Mouse (Mus musculus): Measurements from ENCODE around the gene Rngtt. TPM values are rescaled to one million over a fixed set of nuclear protein-coding genes. Genes with fewer than 3 reads are reported as not detected.
"Not testable (repeated sequence)": the region's sequence is repeated elsewhere in the genome, so short reads cannot be mapped to it uniquely, and the experiment has no call there.

Rngtt gene
- polyA plus RNA-seq, 1 experiment from 2014 or later, result 29.4 TPM

DNA sequence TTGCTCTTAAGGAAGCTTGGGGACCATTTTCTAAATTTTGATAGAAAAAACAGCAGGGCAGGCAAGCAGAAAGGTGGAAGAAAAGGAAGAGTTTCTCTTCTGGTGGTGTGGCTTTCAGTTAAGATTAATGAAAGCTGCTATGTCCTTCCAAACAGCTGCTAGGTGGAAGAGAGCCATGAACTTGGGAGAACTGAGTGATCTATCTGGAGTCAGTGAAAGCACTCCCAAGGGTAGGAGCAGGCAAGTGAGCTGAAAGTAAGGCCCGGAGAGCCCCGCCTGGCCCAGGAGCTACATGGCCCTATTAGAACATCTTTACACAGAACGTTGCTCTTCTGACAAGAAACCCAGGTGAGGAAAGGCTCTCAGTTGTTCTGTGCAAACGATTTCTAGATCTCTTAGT lies 103.7 kb downstream of the Rngtt start:
- no peak for ATAC-seq (ENCODE audit: low FRiP score)
- H3K9ac ChIP-seq, result no peak overlapping the region
- H3K4me2 ChIP-seq, result no peak overlapping the region
- H3K4me1 ChIP-seq (replicated peaks), result peaks cover 4% of the 10 kb centered on the region; the same call in 1 of the 2 replicates
- no peaks in the 10 kb centered on the region for H3K36me3 ChIP-seq
- whole genome bisulfite sequencing, result 76% methylated on average over 4 of the region's 4 CpGs
- H3K9me3 ChIP-seq, result no peaks in the 10 kb centered on the region
- no peak overlapping the region for H3K27ac ChIP-seq
- no peaks in the 10 kb centered on the region for H3K27me3 ChIP-seq
- H3K4me3 ChIP-seq, result no peak overlapping the region

DNA sequence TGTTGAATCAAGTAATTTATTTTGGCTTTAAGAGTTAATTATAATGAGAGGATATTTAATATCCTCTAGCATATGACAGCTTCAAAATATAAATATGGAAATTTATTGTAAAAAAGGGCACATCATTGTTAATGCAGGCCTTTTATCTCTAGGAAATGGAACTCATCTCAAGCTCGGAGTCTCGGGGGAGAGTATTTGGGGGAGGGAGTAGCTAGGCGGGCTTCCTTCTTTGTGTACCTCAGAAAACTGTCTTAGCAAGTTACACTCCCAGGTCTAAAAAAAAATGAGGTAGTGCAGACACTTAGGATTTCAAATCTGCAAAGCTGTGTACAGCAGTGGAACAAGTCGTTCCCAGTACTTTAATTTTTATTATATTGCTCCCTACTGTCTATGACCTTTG lies 104.7 kb downstream of the Rngtt start:
- WGBS, result 58% methylated on average over 4 of the region's 4 CpGs
- no peak for ATAC-seq (ENCODE audit: low FRiP score)
- Histone ChIP-seq H3K27ac (no peak overlapping the region), H3K4me3 (no peak overlapping the region), H3K9me3 (no peaks in the 10 kb centered on the region), H3K27me3 (no peaks in the 10 kb centered on the region), H3K4me1 (replicated peaks) (peaks cover 4% of the 10 kb centered on the region; the same call in 1 of the 2 replicates), H3K9ac (no peak overlapping the region), H3K36me3 (no peaks in the 10 kb centered on the region), H3K4me2 (no peak overlapping the region)

DNA sequence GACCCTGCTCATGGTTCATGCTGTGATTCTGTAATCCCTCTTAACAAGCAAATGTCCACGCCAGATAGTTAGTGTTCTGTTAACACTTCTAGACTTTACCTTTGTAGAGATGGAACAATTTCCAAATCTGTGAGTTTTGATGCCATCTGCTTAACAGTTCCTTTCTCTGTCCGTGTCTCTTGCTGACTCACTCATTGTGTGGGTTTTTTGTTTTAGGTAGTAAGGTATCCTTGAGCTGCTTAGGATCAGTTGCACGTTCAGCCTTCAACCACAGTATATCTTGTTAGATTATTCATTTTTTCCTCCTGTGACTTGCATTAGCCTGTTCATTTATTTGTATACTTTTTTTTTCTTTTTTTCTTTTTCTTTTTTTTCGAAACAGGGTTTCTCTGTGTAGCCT lies 107.3 kb downstream of the Rngtt start:
- H3K36me3 ChIP-seq, result no peaks in the 10 kb centered on the region
- no peak overlapping the region for H3K27ac ChIP-seq
- H3K9ac ChIP-seq, result no peak overlapping the region
- H3K4me2 ChIP-seq, result no peak overlapping the region
- no peak overlapping the region for H3K4me3 ChIP-seq
- H3K4me1 ChIP-seq (replicated peaks), result peaks cover 4% of the 10 kb centered on the region; the same call in 1 of the 2 replicates
- WGBS, result 89% methylated on average over 4 of the region's 4 CpGs
- H3K27me3 ChIP-seq, result no peaks in the 10 kb centered on the region
- ATAC-seq (ENCODE audit: low FRiP score), result no peak
- no peaks in the 10 kb centered on the region for H3K9me3 ChIP-seq

DNA sequence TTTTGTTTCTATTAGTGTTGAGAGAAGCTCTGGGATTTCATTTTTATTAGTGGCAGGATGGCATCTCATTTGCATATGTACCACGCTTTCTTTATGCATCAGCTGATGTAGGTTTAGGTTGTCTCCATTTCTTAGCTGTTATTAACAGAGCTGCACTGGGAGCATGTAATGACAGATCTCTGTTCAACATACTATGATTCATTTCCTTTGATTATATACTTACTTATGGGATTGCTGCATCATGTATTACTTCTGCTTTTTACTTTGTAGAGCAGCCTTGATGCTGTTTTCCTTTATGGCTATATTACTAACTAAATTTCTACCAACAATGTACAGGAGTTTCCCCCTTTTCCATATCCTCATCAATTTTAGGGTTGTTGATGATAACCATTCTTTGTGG lies 109.5 kb downstream of the Rngtt start:
- Histone ChIP-seq H3K9ac (no peak overlapping the region), H3K4me1 (replicated peaks) (peaks cover 4% of the 10 kb centered on the region; the same call in 1 of the 2 replicates), H3K4me2 (no peak overlapping the region), H3K4me3 (no peak overlapping the region), H3K9me3 (no peaks in the 10 kb centered on the region), H3K27ac (no peak overlapping the region), H3K36me3 (no peaks in the 10 kb centered on the region), H3K27me3 (no peaks in the 10 kb centered on the region)
- WGBS, result 73% methylated on average over 1 of the region's 1 CpGs
- no peak for ATAC-seq (ENCODE audit: low FRiP score)

DNA sequence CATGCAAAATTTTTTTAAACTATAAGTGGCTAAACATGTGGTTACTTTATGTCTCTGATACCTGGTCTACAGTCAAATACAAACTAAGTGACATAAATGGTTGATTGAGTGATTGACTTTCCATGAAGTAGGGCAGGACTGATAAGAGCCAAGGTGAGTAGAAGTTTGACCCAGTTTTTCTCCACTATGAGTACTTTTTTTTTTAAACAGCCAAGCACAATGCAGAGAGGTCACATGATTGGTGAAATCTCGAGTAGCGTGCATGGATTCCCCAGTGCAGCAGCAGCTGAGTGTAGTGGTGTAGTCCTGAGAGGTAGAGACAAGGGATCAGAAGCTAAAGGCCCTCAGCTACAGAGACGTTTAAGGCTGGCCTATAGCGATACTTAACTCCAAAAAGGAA lies 118.7 kb downstream of the Rngtt start:
- Histone ChIP-seq H3K4me1 (replicated peaks) (no peaks in the 10 kb centered on the region), H3K4me2 (no peak overlapping the region), H3K27me3 (no peaks in the 10 kb centered on the region), H3K4me3 (no peak overlapping the region), H3K36me3 (no peaks in the 10 kb centered on the region), H3K9me3 (no peaks in the 10 kb centered on the region), H3K27ac (no peak overlapping the region), H3K9ac (no peak overlapping the region)
- 70% methylated on average over 4 of the region's 4 CpGs for WGBS
- no peak for ATAC-seq (ENCODE audit: low FRiP score)

DNA sequence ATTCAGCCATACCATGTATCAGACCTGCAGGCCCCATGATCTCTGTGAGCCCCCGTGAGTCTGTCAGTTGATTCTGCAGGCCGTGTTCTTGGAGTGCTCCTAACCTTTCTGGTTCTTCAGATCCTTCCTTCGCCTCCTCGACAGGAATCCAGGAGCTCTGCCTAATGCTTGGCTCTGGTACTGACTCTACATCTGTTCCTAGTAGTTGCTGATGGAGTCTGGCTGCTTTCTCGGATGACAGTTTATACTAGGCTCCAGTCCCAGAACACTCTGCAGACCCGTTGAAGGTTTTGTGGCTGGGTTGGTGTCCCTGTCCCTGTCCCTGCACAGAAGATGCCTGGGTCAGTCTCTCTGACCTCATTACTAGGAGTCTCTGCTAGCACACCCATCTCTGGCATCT lies 131.8 kb downstream of the Rngtt start:
- no peak for ATAC-seq (ENCODE audit: low FRiP score)
- Histone ChIP-seq H3K9ac (no peak overlapping the region), H3K27me3 (no peaks in the 10 kb centered on the region), H3K4me1 (replicated peaks) (no peaks in the 10 kb centered on the region), H3K4me3 (no peak overlapping the region), H3K9me3 (no peaks in the 10 kb centered on the region), H3K27ac (no peak overlapping the region), H3K4me2 (no peak overlapping the region), H3K36me3 (no peaks in the 10 kb centered on the region)
- 91% methylated on average over 6 of the region's 6 CpGs for WGBS

DNA sequence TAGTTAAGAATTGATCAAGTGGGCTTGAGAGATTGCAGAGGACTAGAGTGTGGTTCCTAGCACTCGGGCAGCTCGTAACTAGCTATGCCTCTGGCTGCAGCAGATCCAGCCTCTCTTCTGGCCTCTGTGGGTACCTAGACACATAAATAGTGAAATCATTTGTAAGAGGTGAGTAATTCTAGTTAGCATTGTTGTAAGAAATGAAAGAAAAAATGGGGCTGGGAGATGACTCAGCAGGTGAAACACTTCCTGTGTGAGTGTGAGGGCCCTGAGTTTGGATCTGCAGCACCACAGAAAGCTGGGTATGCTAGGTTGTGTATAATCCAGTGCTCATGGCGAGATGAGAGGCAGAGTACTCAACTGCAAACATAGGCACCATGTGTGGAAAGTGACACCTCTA lies 136.2 kb downstream of the Rngtt start:
- Histone ChIP-seq H3K4me1 (replicated peaks) (0 out of 2 replicates have a peak, but pooled peaks cover 3% of the 10 kb centered on the region), H3K27ac (no peak overlapping the region), H3K9me3 (no peaks in the 10 kb centered on the region), H3K36me3 (no peaks in the 10 kb centered on the region), H3K27me3 (no peaks in the 10 kb centered on the region), H3K4me3 (no peak overlapping the region), H3K4me2 (no peak overlapping the region), H3K9ac (no peak overlapping the region)
- WGBS, result over 99% methylated on average over 3 of the region's 3 CpGs
- ATAC-seq (ENCODE audit: low FRiP score), result no peak

DNA sequence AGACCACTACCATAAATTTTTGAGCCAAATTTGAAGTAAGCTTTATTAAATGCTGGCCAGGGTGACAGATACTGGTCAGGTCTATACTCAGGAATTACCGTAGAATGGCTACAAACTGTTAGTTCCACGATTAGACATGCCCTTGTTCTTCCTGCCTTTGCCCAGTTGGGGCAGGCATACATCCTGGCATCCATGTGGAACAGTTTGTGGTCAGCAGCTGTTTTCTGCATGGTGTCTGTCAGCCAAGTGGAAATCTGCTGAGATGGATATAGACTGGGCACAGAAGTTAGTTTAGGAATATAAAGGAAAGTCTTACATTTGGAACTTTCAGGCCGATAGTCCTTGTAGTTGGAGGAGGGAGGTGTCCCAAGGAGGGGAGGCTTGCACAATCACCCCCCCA lies 136.8 kb downstream of the Rngtt start:
- no peak overlapping the region for H3K4me2 ChIP-seq
- no peaks in the 10 kb centered on the region for H3K36me3 ChIP-seq
- 94% methylated on average over 3 of the region's 3 CpGs for WGBS

DNA sequence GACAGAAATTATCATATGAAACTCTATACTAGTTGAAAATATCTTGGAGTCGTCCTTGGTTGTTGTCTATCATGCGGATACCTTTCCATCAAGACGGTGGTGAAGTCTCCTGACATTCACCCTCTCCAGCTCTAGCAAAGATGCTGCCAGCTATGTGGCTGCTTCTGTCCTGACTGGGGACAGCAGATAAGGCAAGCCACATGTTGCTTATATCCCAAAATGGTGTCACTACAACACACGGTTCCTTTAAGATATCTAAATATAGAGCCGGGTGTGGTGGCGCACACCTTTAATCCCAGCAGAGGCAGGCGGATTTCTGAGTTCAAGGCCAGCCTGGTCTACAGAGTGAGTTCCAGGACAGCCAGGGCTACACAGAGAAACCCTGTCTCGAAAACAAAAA lies 140.2 kb downstream of the Rngtt start:
- H3K4me2 ChIP-seq; ATAC-seq (ENCODE audit: low FRiP score); H3K27me3 ChIP-seq; H3K27ac ChIP-seq; H3K36me3 ChIP-seq; H3K9ac ChIP-seq; H3K9me3 ChIP-seq; H3K4me3 ChIP-seq; H3K4me1 ChIP-seq (replicated peaks): not testable (repeated sequence)
- WGBS, result 91% methylated on average over 8 of the region's 8 CpGs

More for the DNA sequence above, 136.8 kb downstream of the Rngtt start:
- H3K4me3 ChIP-seq, result no peak overlapping the region
- 0 out of 2 replicates have a peak, but pooled peaks cover 3% of the 10 kb centered on the region for H3K4me1 ChIP-seq (replicated peaks)
- no peaks in the 10 kb centered on the region for H3K27me3 ChIP-seq
- H3K9me3 ChIP-seq, result no peaks in the 10 kb centered on the region
- H3K9ac ChIP-seq, result no peak overlapping the region
- no peak overlapping the region for H3K27ac ChIP-seq
- no peak for ATAC-seq (ENCODE audit: low FRiP score)

DNA sequence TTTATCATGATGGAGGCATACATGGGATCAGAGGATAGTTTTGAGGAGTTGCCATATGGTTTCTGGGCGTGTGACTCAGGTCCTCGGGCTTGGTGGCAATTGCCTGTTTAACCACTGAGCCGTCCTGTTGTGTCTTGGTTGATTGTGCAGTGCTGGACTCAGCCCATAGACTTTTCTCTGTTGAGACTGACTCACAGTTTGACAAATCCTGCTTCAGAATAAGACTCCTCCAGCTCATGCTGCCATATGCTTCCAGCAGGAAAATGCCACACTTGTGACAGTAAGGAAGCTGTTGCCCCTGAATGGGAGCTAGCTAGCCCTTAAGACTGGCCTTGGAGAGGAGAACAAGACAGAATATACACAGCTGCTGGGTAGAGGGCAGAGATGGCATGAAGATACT lies 149.7 kb downstream of the Rngtt start:
- H3K9ac ChIP-seq, result no peak overlapping the region
- no peak for ATAC-seq (ENCODE audit: low FRiP score)
- H3K9me3 ChIP-seq, result no peaks in the 10 kb centered on the region
- no peak overlapping the region for H3K27ac ChIP-seq
- no peak overlapping the region for H3K4me3 ChIP-seq
- 96% methylated on average over 3 of the region's 3 CpGs for WGBS
- peaks cover 6% of the 10 kb centered on the region for H3K36me3 ChIP-seq
- H3K4me2 ChIP-seq, result no peak overlapping the region
- H3K4me1 ChIP-seq (replicated peaks), result no peaks in the 10 kb centered on the region
- no peaks in the 10 kb centered on the region for H3K27me3 ChIP-seq

DNA sequence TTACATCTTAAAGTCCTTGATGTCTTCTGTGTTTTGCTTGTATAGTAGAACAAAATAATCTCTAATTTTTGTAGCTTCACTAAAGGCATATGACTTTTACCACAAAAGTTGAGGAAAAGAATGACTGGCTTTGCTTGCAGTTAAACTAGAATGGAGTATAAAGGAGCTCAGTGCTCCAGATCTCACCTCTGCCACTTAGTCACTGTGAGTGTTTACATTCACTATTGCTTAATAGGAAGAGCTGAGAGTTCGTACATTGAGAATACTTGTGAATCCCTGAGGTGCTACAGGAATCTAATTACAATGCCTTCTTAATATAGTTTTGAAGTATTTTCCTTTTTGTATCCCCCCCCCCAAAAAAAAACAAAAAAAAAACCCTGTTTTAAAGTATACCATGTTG lies 154.3 kb downstream of the Rngtt start:
- no peak overlapping the region for H3K4me3 ChIP-seq
- 83% methylated on average over 1 of the region's 1 CpGs for WGBS
- no peaks in the 10 kb centered on the region for H3K27me3 ChIP-seq
- ATAC-seq (ENCODE audit: low FRiP score), result no peak
- H3K4me2 ChIP-seq, result no peak overlapping the region
- H3K9ac ChIP-seq, result no peak overlapping the region
- H3K9me3 ChIP-seq, result no peaks in the 10 kb centered on the region
- no peak overlapping the region for H3K27ac ChIP-seq
- peaks cover 6% of the 10 kb centered on the region for H3K36me3 ChIP-seq
- H3K4me1 ChIP-seq (replicated peaks), result no peaks in the 10 kb centered on the region

DNA sequence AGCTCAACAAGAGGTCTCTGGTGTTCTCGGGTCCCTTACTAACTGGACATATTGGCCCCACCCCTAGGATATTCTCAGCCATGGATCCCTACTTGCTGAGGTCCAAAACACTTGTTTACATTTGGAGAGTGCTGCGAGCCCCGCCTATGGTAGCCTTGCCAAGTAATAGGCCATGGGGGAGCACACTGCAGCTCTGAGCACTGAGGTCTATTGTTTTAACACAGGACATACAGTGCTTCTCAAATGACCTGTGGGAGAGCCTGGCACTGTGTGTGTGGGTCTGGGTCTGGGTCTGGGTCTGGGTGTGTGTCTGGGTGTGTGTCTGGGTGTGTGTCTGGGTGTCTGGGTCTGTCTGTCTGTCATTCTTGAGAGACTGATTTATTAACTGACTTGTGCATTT lies 155.8 kb downstream of the Rngtt start:
- Histone ChIP-seq H3K4me1 (replicated peaks) (no peaks in the 10 kb centered on the region), H3K27me3 (no peaks in the 10 kb centered on the region), H3K36me3 (peaks cover 6% of the 10 kb centered on the region), H3K4me2 (no peak overlapping the region), H3K27ac (no peak overlapping the region), H3K4me3 (no peak overlapping the region), H3K9ac (no peak overlapping the region), H3K9me3 (no peaks in the 10 kb centered on the region)
- WGBS, result 91% methylated on average over 3 of the region's 3 CpGs
- no peak for ATAC-seq (ENCODE audit: low FRiP score)

DNA sequence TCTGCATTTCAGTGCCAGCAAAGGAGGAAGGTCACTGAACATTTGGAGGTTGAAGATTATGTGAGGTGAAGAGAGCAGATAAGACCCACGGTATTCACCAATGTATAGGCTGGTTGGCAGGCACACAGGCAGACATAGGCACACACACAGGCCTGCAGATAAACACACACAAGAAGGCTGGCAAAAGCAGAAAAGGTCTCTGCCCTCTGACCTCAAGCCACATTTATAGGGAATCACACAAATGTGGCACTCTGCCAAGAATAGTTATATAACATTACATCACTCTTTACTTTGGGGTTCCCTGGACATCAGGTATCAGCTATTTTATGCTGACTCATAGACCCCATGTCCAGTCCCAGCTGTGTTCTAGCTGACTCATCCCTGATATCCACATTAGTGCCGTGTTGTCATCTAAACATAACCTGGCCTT lies 156.9 kb downstream of the Rngtt start:
- no peak for ATAC-seq (ENCODE audit: low FRiP score)
- WGBS, result 85% methylated on average over 2 of the region's 2 CpGs
- no peak overlapping the region for H3K27ac ChIP-seq

More for the DNA sequence above, 156.9 kb downstream of the Rngtt start:
- Histone ChIP-seq H3K9me3 (no peaks in the 10 kb centered on the region), H3K9ac (no peak overlapping the region), H3K4me3 (no peak overlapping the region), H3K4me2 (no peak overlapping the region), H3K36me3 (peaks cover 5% of the 10 kb centered on the region), H3K4me1 (replicated peaks) (no peaks in the 10 kb centered on the region), H3K27me3 (no peaks in the 10 kb centered on the region)
